Mouse (Mus musculus) liver, embryonic 14.5 days (tissue): ENCODE data around the gene Lrrc41.

Experiments used
- CTCF ChIP-seq: IDR thresholded peaks from 2 replicates; pipeline ENCODE4 v1.5.1; 2016; ENCODE audit warnings: antibody characterized with exemption, low read depth, control low read depth
- EP300 ChIP-seq: IDR thresholded peaks from 2 replicates; pipeline ENCODE4 v1.6.1; 2016; ENCODE audit warnings: antibody characterized with exemption, low read depth

- TF ChIP-seq CTCF: no peak
- TF ChIP-seq EP300: no peak
These were observed 30.2 kb downstream of the Lrrc41 start for GRCm38 (mm10) chr4:116105278-116105677.
